Comparison of ENCODE assay signal across 20 mouse cellular contexts in the genomic region with DNA sequence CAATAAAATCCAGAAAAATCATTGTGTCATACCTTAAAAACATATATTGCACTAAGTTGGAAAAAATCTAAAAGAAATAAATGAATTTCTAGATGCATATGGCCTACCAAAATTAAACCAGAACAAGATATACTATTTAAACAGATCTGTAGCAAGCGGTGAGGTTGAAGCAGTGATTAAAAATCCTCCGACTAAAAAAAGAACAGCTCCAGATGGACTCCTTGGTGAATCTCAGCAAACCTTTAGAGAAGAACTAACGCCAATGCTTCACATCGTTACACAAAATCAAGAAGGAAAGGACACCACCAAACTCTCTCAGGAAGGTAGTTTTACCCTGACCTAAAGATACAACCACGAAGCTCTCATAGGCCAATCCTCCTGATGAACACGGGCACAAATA.
"Had no signal": no experiment of that assay in that cellular context is flagged by ENCODE, and none has a peak within 500 bp of the region (broad histone marks: within the 10 kb centered on the region; RNA-seq: fewer than 3 reads in every experiment).

No protein-coding gene starts in this region.

- ATAC-seq: forebrain, embryonic 13.5 days; forebrain, embryonic 14.5 days; forebrain, embryonic 15.5 days; forebrain, embryonic 16.5 days; forebrain, postnatal 0 days had no signal

- DNase-seq: cerebellum, adult 9-10 months; cerebellum, adult 9-11 months; cerebellum, postnatal 10 days; cerebellum, postnatal 14 days; cerebellum, postnatal 25 days; cerebellum, postnatal 36 days; embryo, embryonic 11 days; forebrain, postnatal 0 days; gastrocnemius, adult 2 months; gastrocnemius, postnatal 10 days; gastrocnemius, postnatal 14 days; gastrocnemius, postnatal 25 days; gastrocnemius, postnatal 36 days; heart, adult 11 months; heart, adult 18-20 months; heart, adult 2 months had no signal
